Mouse (Mus musculus): ENCODE data around the gene Krtap17-1. TPM values are rescaled to one million over a fixed set of nuclear protein-coding genes. Genes with fewer than 3 reads are reported as not detected.

Gene Krtap17-1
- total RNA-seq, 1 experiment = not detected

DNA sequence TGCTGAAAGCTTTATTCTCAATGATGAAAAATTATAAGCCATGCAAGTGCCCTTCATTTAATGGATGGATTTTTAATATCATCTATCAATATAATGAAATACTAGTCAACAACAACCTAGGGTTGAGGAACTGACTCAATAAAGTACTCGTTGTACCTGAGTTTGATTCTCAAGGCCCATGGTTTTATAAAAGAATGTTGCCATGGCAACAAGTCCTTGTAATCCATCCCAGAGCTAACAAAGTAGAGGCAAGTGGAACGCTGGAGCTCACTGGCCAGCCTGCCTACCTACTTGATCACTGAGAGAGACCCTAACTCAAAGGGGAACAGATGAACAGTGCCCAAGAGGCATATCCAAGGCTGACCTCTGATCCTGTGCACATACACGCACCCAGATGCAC, 3.2 kb downstream of the Krtap17-1 start:
- no peak overlapping the region for H3K4me3 ChIP-seq (ENCODE audit: insufficient read depth in 1 of 2, low read depth in 1 of 2, low read length in 2 of 2, poor library complexity in 1 of 2, severe bottlenecking in 1 of 2)
- H3K27ac ChIP-seq (ENCODE audit: insufficient read depth, low read depth, low read length, poor library complexity, severe bottlenecking) = no peak overlapping the region
- no peaks in the 10 kb centered on the region for H3K4me1 ChIP-seq (ENCODE audit: control insufficient read depth in 2 of 2, insufficient read depth in 2 of 2, low read length in 2 of 2, poor library complexity in 1 of 2)
- H3K36me3 ChIP-seq (ENCODE audit: control insufficient read depth, insufficient read depth, low read length, poor library complexity, severe bottlenecking) = no peaks in the 10 kb centered on the region
- no peak for DNase-seq (ENCODE audit: low read depth, low spot score)
- H3K9ac ChIP-seq (ENCODE audit: insufficient read depth, low read depth, low read length, poor library complexity, severe bottlenecking) = no peak overlapping the region
- TF ChIP-seq CHD2 (IDR thresholded peaks at IDR 0.05; ENCODE audit: low read depth, low read length) (no peak), HCFC1 (IDR thresholded peaks at IDR 0.05; ENCODE audit: borderline replicate concordance, insufficient read depth, low read length) (no peak), ZNF384 (IDR thresholded peaks at IDR 0.05; ENCODE audit: low read depth, low read length) (no peak), ZC3H11A (IDR thresholded peaks at IDR 0.05; ENCODE audit: borderline replicate concordance, low read depth, low read length) (no peak), MAFK (IDR thresholded peaks at IDR 0.05; ENCODE audit: insufficient read depth, low read depth, low read length) (no peak)
- H3K9me3 ChIP-seq (ENCODE audit: control insufficient read depth, insufficient read depth, low read depth, low read length) = no peaks in the 10 kb centered on the region
- in situ Hi-C loops (cut with MboI; ENCODE audit: low sequenced_read_pairs in 2 of 2, unreplicated experiment in 2 of 2) = no loop called here

GRCm38 (mm10) chr11:99989881-99990405, 3.9 kb downstream of the Krtap17-1 start:
- DNase-seq (ENCODE audit: low read depth, low spot score) = no peak
- H3K9me3 ChIP-seq (ENCODE audit: control insufficient read depth, insufficient read depth, low read depth, low read length) = no peaks in the 10 kb centered on the region
- no peak for TF ChIP-seq CHD2 (IDR thresholded peaks at IDR 0.05; ENCODE audit: low read depth, low read length)
- TF ChIP-seq MAFK (IDR thresholded peaks at IDR 0.05; ENCODE audit: insufficient read depth, low read depth, low read length) = no peak
- TF ChIP-seq HCFC1 (IDR thresholded peaks at IDR 0.05; ENCODE audit: borderline replicate concordance, insufficient read depth, low read length) = no peak
- no peak for TF ChIP-seq ZC3H11A (IDR thresholded peaks at IDR 0.05; ENCODE audit: borderline replicate concordance, low read depth, low read length)
- no peak for TF ChIP-seq ZNF384 (IDR thresholded peaks at IDR 0.05; ENCODE audit: low read depth, low read length)
- no peak overlapping the region for H3K4me3 ChIP-seq (ENCODE audit: insufficient read depth in 1 of 2, low read depth in 1 of 2, low read length in 2 of 2, poor library complexity in 1 of 2, severe bottlenecking in 1 of 2)
- in situ Hi-C loops (cut with MboI; ENCODE audit: low sequenced_read_pairs in 2 of 2, unreplicated experiment in 2 of 2) = no loop called here
- no peaks in the 10 kb centered on the region for H3K4me1 ChIP-seq (ENCODE audit: control insufficient read depth in 2 of 2, insufficient read depth in 2 of 2, low read length in 2 of 2, poor library complexity in 1 of 2)
- no peaks in the 10 kb centered on the region for H3K36me3 ChIP-seq (ENCODE audit: control insufficient read depth, insufficient read depth, low read length, poor library complexity, severe bottlenecking)
- H3K9ac ChIP-seq (ENCODE audit: insufficient read depth, low read depth, low read length, poor library complexity, severe bottlenecking) = no peak overlapping the region
- no peak overlapping the region for H3K27ac ChIP-seq (ENCODE audit: insufficient read depth, low read depth, low read length, poor library complexity, severe bottlenecking)

DNA sequence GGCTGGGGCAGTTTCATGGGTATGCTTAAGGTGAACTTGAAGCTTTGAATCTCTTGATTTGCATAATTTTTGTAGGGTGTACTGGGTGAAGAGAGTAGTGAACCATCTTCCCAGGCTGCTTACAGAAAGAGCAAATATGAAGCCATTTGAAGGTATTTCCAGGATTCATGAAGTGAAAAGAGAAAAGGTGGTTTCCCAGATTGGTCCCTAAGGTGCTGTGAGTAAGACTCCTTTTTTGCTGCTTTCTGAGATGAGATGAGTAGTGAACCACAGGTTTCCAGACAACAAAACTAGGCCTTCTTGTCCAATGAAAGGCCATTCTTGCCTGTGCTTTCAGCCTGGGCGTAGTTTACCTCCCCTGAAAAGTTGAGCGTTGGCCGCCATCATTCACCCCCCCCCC, 5.3 kb downstream of the Krtap17-1 start:
- in situ Hi-C loops (cut with MboI; ENCODE audit: low sequenced_read_pairs in 2 of 2, unreplicated experiment in 2 of 2) = no loop called here
- DNase-seq (ENCODE audit: low read depth, low spot score) = no peak
- no peak overlapping the region for H3K27ac ChIP-seq (ENCODE audit: insufficient read depth, low read depth, low read length, poor library complexity, severe bottlenecking)
- no peaks in the 10 kb centered on the region for H3K36me3 ChIP-seq (ENCODE audit: control insufficient read depth, insufficient read depth, low read length, poor library complexity, severe bottlenecking)
- H3K9me3 ChIP-seq (ENCODE audit: control insufficient read depth, insufficient read depth, low read depth, low read length) = no peaks in the 10 kb centered on the region
- no peak overlapping the region for H3K9ac ChIP-seq (ENCODE audit: insufficient read depth, low read depth, low read length, poor library complexity, severe bottlenecking)
- no peaks in the 10 kb centered on the region for H3K4me1 ChIP-seq (ENCODE audit: control insufficient read depth in 2 of 2, insufficient read depth in 2 of 2, low read length in 2 of 2, poor library complexity in 1 of 2)
- TF ChIP-seq HCFC1 (IDR thresholded peaks at IDR 0.05; ENCODE audit: borderline replicate concordance, insufficient read depth, low read length) (no peak), CHD2 (IDR thresholded peaks at IDR 0.05; ENCODE audit: low read depth, low read length) (no peak), MAFK (IDR thresholded peaks at IDR 0.05; ENCODE audit: insufficient read depth, low read depth, low read length) (no peak), ZC3H11A (IDR thresholded peaks at IDR 0.05; ENCODE audit: borderline replicate concordance, low read depth, low read length) (no peak), ZNF384 (IDR thresholded peaks at IDR 0.05; ENCODE audit: low read depth, low read length) (no peak)
- no peak overlapping the region for H3K4me3 ChIP-seq (ENCODE audit: insufficient read depth in 1 of 2, low read depth in 1 of 2, low read length in 2 of 2, poor library complexity in 1 of 2, severe bottlenecking in 1 of 2)

DNA sequence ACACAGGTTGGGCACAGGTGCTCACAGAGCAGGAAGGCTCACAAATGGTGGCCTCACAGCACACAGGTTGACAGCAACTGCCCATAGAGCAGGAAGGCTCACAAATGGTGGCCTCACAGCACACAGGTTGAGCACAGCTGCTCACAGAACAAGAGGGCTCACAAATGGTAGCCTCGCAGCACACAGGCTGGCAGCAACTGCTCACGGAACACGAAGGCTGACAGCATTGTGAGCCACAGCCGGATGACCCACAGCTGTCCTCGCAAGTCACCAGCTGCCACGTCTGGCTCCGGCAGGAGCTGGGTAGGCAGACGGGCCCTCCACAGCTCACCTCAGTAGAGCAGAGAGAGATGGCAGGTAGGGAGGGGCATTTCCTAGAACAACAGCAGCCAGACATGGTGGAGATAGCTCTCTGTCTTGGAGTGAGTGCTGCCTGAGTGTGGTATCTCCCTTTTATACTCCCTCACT, 7.6 kb downstream of the Krtap17-1 start, which contains the start of gene Krtap16-1:
Gene Krtap16-1 (minus strand): TSS at position 418 of the 468 bp plus-strand sequence.
- in situ Hi-C loops (cut with MboI; ENCODE audit: low sequenced_read_pairs in 2 of 2, unreplicated experiment in 2 of 2) = no loop called here
- Histone ChIP-seq H3K4me1 (ENCODE audit: control insufficient read depth in 2 of 2, insufficient read depth in 2 of 2, low read length in 2 of 2, poor library complexity in 1 of 2) (no peaks in the 10 kb centered on the region), H3K9ac (ENCODE audit: insufficient read depth, low read depth, low read length, poor library complexity, severe bottlenecking) (no peak within 1 kb of the TSS), H3K9me3 (ENCODE audit: control insufficient read depth, insufficient read depth, low read depth, low read length) (no peaks in the 10 kb centered on the region), H3K27ac (ENCODE audit: insufficient read depth, low read depth, low read length, poor library complexity, severe bottlenecking) (no peak within 1 kb of the TSS), H3K4me3 (ENCODE audit: insufficient read depth in 1 of 2, low read depth in 1 of 2, low read length in 2 of 2, poor library complexity in 1 of 2, severe bottlenecking in 1 of 2) (no peak within 1 kb of the TSS), H3K36me3 (ENCODE audit: control insufficient read depth, insufficient read depth, low read length, poor library complexity, severe bottlenecking) (no peaks in the 10 kb centered on the region)
- no peak for DNase-seq (ENCODE audit: low read depth, low spot score)
- no peak for TF ChIP-seq MAFK (IDR thresholded peaks at IDR 0.05; ENCODE audit: insufficient read depth, low read depth, low read length)
- no peak for TF ChIP-seq ZC3H11A (IDR thresholded peaks at IDR 0.05; ENCODE audit: borderline replicate concordance, low read depth, low read length)
- TF ChIP-seq ZNF384 (IDR thresholded peaks at IDR 0.05; ENCODE audit: low read depth, low read length) = no peak
- no peak for TF ChIP-seq HCFC1 (IDR thresholded peaks at IDR 0.05; ENCODE audit: borderline replicate concordance, insufficient read depth, low read length)
- no peak for TF ChIP-seq CHD2 (IDR thresholded peaks at IDR 0.05; ENCODE audit: low read depth, low read length)

All from ES-E14 (cell line).